Mouse (Mus musculus) cortical plate, adult 2 months (tissue): ENCODE data around the gene Rae1.

ENCODE experiments used
- CTCF ChIP-seq: fragments of 200-500 bp; IDR thresholded peaks from 2 replicates; pipeline ENCODE4 v1.5.1; 2011; ENCODE audit warnings: mild to moderate bottlenecking, control low read depth, low read length; ENCODE audit not compliant: insufficient read depth; ENCODE audit errors: extremely low read depth
- POLR2A ChIP-seq: fragments of 200-500 bp; IDR thresholded peaks from 2 replicates; pipeline ENCODE4 v1.6.1; 2011; ENCODE audit warnings: mild to moderate bottlenecking, low read length, control low read depth; ENCODE audit not compliant: insufficient read depth; ENCODE audit errors: extremely low read depth

- TF ChIP-seq CTCF = no peak
- TF ChIP-seq POLR2A = no peak
These were observed 9.8 kb upstream of the Rae1 start for GRCm38 (mm10) chr2:172990161-172990560.
